Mouse (Mus musculus) brain, adult 10 weeks (tissue): ENCODE data around the gene Prkag2. TPM values are rescaled to one million over a fixed set of nuclear protein-coding genes. Genes with fewer than 3 reads are reported as not detected.

Source experiments
- polyA plus RNA-seq: library from polyadenylated mRNA; stranded (reverse); fragments of 350-450 nt; fragmentation: Illumina TruSeq; extraction: RNeasy Lipid Tissue Mini Kit (QIAGEN cat#74804); gene quantifications from one replicate; pipeline ENCODE4 v1.2.3, GENCODE M21; 2015; ENCODE audit warnings: low read depth, low replicate concordance

The Prkag2 gene
- 99.5 TPM for polyA plus RNA-seq

GRCm38 (mm10) chr5:25100516-25101125 lies at the start of gene Prkag2:
TSS of gene Prkag2 (minus strand) at chr5:25100642.

DNA sequence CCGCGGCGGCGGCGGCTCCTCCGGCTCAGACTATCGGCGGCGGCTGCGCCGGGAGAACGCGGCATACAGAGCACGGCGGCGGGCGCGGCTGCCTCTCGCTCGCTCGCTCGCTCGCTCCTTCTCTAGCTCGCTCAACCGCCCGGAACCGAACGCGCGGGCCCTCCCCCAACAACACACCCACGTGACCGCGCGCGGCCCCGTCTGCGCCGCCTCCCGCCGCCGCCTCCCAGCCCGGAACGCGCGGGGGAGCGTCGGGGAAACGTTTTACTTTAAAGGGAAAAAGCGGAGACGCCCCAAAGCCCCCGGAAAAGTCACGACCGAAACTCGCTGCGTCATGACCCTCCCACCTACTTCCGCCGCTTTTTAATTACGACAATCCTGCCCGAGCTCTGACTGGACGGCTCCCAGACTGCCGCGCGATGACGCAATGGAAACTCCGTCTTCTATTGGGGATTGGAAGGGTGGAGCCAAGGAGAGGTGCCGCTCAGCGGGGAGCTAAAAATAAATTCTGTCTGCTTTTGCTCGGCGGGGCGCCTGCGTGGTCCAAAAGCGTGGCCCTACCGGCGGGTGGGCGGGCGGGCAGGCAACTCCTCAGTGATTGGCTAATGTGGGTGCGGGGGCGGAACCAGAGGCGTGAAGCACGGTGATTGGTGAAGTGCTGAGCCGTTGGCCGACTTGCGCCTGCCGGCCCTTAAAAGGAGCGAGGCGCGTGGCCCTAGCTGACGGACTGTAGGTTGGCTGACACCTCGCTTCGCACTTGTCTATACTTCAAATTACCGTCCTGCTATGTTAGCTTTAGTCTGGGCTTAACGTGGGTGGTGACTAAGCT lies 258.0 kb downstream of the Prkag2 start, which contains the start of gene Rheb:
Gene Rheb, minus strand, starts transcription at position 351 of the 829 bp plus-strand sequence.

Other genes with a start within 250 kb of the Prkag2 start
- gene Galntl5, start 80.8 kb upstream of the Prkag2 start, polyA plus RNA-seq: not detected
- 36.1 TPM for gene Galnt11, start 121.3 kb upstream of the Prkag2 start, polyA plus RNA-seq
- not detected for gene E130116L18Rik, start 122.5 kb upstream of the Prkag2 start, polyA plus RNA-seq